Mouse (Mus musculus) liver, embryonic 15.5 days (tissue): ENCODE data around the gene Ccdc63. TPM values are rescaled to one million over a fixed set of nuclear protein-coding genes. Genes with fewer than 3 reads are reported as not detected.

Experiments
- ATAC-seq: fragments of 200-750 bp; cut with Nextera tagmentation; 2 replicates; pipeline ENCODE4 v1.8.0; 2017; ENCODE audit warnings: moderate number of reproducible peaks, mild to moderate bottlenecking, moderate library complexity; ENCODE audit not compliant: insufficient read depth
- H3K27ac ChIP-seq: fragments of 300-500 bp; sonication (generic); replicated peaks from 2 replicates; pipeline ENCODE4 v1.5.1; 2015; ENCODE audit warnings: mild to moderate bottlenecking, inconsistent platforms
- H3K27me3 ChIP-seq: fragments of 300-500 bp; sonication (generic); 2 replicates; pipeline ENCODE4 v1.6.1; 2015; ENCODE audit warnings: mild to moderate bottlenecking, inconsistent platforms
- H3K36me3 ChIP-seq: fragments of 300-500 bp; sonication (generic); replicated peaks from 2 replicates; pipeline ENCODE4 v1.6.1; 2015; ENCODE audit warnings: moderate library complexity, mild to moderate bottlenecking, inconsistent platforms
- H3K4me1 ChIP-seq: fragments of 300-500 bp; sonication (generic); replicated peaks from 2 replicates; pipeline ENCODE4 v1.6.1; 2015; ENCODE audit warnings: inconsistent platforms
- H3K4me2 ChIP-seq: fragments of 300-500 bp; sonication (generic); 2 replicates; pipeline ENCODE4 v1.6.1; 2015; ENCODE audit warnings: moderate library complexity, mild to moderate bottlenecking, inconsistent platforms
- H3K4me3 ChIP-seq: fragments of 300-500 bp; sonication (generic); replicated peaks from 2 replicates; pipeline ENCODE4 v1.5.1; 2015; ENCODE audit warnings: mild to moderate bottlenecking, inconsistent platforms
- H3K9ac ChIP-seq: fragments of 300-500 bp; sonication (generic); 2 replicates; pipeline ENCODE4 v1.6.1; 2015; ENCODE audit warnings: moderate library complexity, mild to moderate bottlenecking, inconsistent platforms
- H3K9me3 ChIP-seq: fragments of 300-500 bp; sonication (generic); replicated peaks from 2 replicates; pipeline ENCODE4 v1.6.1; 2016; ENCODE audit warnings: inconsistent platforms
- WGBS: fragments of 180-500 bp; shearing (Covaris S2); methylation state at CpG from one replicate; pipeline ENCODE4 v1.1.7; 2015; ENCODE audit warnings: mixed read lengths; ENCODE audit not compliant: insufficient replicate concordance; 5-methylcytosine and 5-hydroxymethylcytosine counted together
- polyA plus RNA-seq: library from polyadenylated mRNA; unstranded; fragments of >200 nt; fragmentation: Nextera tagmentation; extraction: Ambion mirVana; gene quantifications from 2 replicates; pipeline ENCODE4 v1.2.1, GENCODE M21; 2015

The Ccdc63 gene
- polyA plus RNA-seq, 1 experiment from 2014 or later: 0.10 TPM

- peaks cover 8% of the 10 kb centered on the region for H3K4me1 ChIP-seq
- WGBS: 73% methylated on average over 13 of the region's 13 CpGs
Measured at GRCm38 (mm10) chr5:122081471-122081870, 59.2 kb downstream of the Ccdc63 start.

GRCm38 (mm10) chr5:122080930-122081329, 59.7 kb downstream of the Ccdc63 start:
- no peak for ATAC-seq
- no peak overlapping the region for H3K27ac ChIP-seq
- H3K27me3 ChIP-seq: no peaks in the 10 kb centered on the region
- H3K9ac ChIP-seq: no peak overlapping the region
- 85% methylated on average over 11 of the region's 11 CpGs for WGBS
- no peaks in the 10 kb centered on the region for H3K36me3 ChIP-seq
- H3K9me3 ChIP-seq: no peaks in the 10 kb centered on the region
- peaks cover 8% of the 10 kb centered on the region for H3K4me1 ChIP-seq
- no peak overlapping the region for H3K4me3 ChIP-seq
- H3K4me2 ChIP-seq: no peak overlapping the region

More at GRCm38 (mm10) chr5:122081471-122081870, 59.2 kb downstream of the Ccdc63 start:
- H3K4me3 ChIP-seq: no peak overlapping the region
- H3K27me3 ChIP-seq: no peaks in the 10 kb centered on the region
- no peak overlapping the region for H3K4me2 ChIP-seq
- no peak overlapping the region for H3K9ac ChIP-seq
- ATAC-seq: no peak
- no peaks in the 10 kb centered on the region for H3K36me3 ChIP-seq
- no peak overlapping the region for H3K27ac ChIP-seq
- no peaks in the 10 kb centered on the region for H3K9me3 ChIP-seq

- Histone ChIP-seq H3K9me3 (no peaks in the 10 kb centered on the region), H3K27ac (no peak overlapping the region), H3K4me3 (no peak overlapping the region), H3K4me2 (no peak overlapping the region), H3K9ac (no peak overlapping the region), H3K36me3 (no peaks in the 10 kb centered on the region), H3K4me1 (peaks cover 8% of the 10 kb centered on the region), H3K27me3 (no peaks in the 10 kb centered on the region)
- WGBS: 65% methylated on average over 7 of the region's 7 CpGs
- no peak for ATAC-seq
Measured at GRCm38 (mm10) chr5:122079796-122080195, 60.8 kb downstream of the Ccdc63 start.

- Histone ChIP-seq H3K4me2 (no peak overlapping the region), H3K9ac (no peak overlapping the region), H3K27ac (no peak overlapping the region), H3K36me3 (no peaks in the 10 kb centered on the region), H3K9me3 (no peaks in the 10 kb centered on the region), H3K4me3 (no peak overlapping the region), H3K4me1 (no peaks in the 10 kb centered on the region), H3K27me3 (no peaks in the 10 kb centered on the region)
- 60% methylated on average over 4 of the region's 4 CpGs for WGBS
- no peak for ATAC-seq
Measured at GRCm38 (mm10) chr5:122077244-122077643, 63.4 kb downstream of the Ccdc63 start.

GRCm38 (mm10) chr5:122075736-122076135, 64.9 kb downstream of the Ccdc63 start:
- no peaks in the 10 kb centered on the region for H3K4me1 ChIP-seq
- 32% methylated on average over 3 of the region's 3 CpGs for WGBS
- H3K36me3 ChIP-seq: no peaks in the 10 kb centered on the region
- no peak overlapping the region for H3K9ac ChIP-seq
- H3K4me2 ChIP-seq: no peak overlapping the region
- H3K27me3 ChIP-seq: no peaks in the 10 kb centered on the region
- no peak for ATAC-seq
- no peak overlapping the region for H3K4me3 ChIP-seq
- H3K9me3 ChIP-seq: no peaks in the 10 kb centered on the region
- H3K27ac ChIP-seq: no peak overlapping the region

GRCm38 (mm10) chr5:122071997-122072396, 68.6 kb downstream of the Ccdc63 start:
- H3K27me3 ChIP-seq: no peaks in the 10 kb centered on the region
- no peaks in the 10 kb centered on the region for H3K4me1 ChIP-seq
- H3K9ac ChIP-seq: no peak overlapping the region
- WGBS: 63% methylated on average over 4 of the region's 4 CpGs
- no peak overlapping the region for H3K4me3 ChIP-seq
- no peak for ATAC-seq
- no peak overlapping the region for H3K27ac ChIP-seq
- H3K4me2 ChIP-seq: no peak overlapping the region
- H3K36me3 ChIP-seq: no peaks in the 10 kb centered on the region
- H3K9me3 ChIP-seq: no peaks in the 10 kb centered on the region

GRCm38 (mm10) chr5:122070963-122071800, 69.4 kb downstream of the Ccdc63 start:
- Histone ChIP-seq H3K9ac (no peak overlapping the region), H3K36me3 (no peaks in the 10 kb centered on the region), H3K4me2 (no peak overlapping the region), H3K27me3 (no peaks in the 10 kb centered on the region), H3K4me1 (no peaks in the 10 kb centered on the region), H3K27ac (no peak overlapping the region), H3K9me3 (no peaks in the 10 kb centered on the region), H3K4me3 (no peak overlapping the region)
- ATAC-seq: no peak
- 54% methylated on average over 16 of the region's 16 CpGs for WGBS

GRCm38 (mm10) chr5:122068563-122068962, 72.1 kb downstream of the Ccdc63 start:
- Histone ChIP-seq H3K4me1 (no peaks in the 10 kb centered on the region), H3K4me3 (no peak overlapping the region), H3K4me2 (no peak overlapping the region), H3K9ac (no peak overlapping the region), H3K27ac (no peak overlapping the region), H3K36me3 (no peaks in the 10 kb centered on the region), H3K27me3 (no peaks in the 10 kb centered on the region), H3K9me3 (no peaks in the 10 kb centered on the region)
- 67% methylated on average over 13 of the region's 13 CpGs for WGBS
- ATAC-seq: no peak

GRCm38 (mm10) chr5:122063204-122063933, 77.3 kb downstream of the Ccdc63 start:
- Histone ChIP-seq H3K36me3 (no peaks in the 10 kb centered on the region), H3K27ac (no peak overlapping the region), H3K27me3 (no peaks in the 10 kb centered on the region), H3K9ac (no peak overlapping the region), H3K4me3 (no peak overlapping the region), H3K4me2 (no peak overlapping the region), H3K4me1 (peaks cover 9% of the 10 kb centered on the region), H3K9me3 (no peaks in the 10 kb centered on the region)
- WGBS: 66% methylated on average over 25 of the region's 25 CpGs
- ATAC-seq: no peak

- no peaks in the 10 kb centered on the region for H3K27me3 ChIP-seq
- WGBS: 7% methylated on average over 12 of the region's 12 CpGs
- no peak overlapping the region for H3K4me2 ChIP-seq
- no peak overlapping the region for H3K9ac ChIP-seq
- ATAC-seq: no peak
- no peak overlapping the region for H3K4me3 ChIP-seq
- H3K9me3 ChIP-seq: no peaks in the 10 kb centered on the region
- no peak overlapping the region for H3K27ac ChIP-seq
- no peaks in the 10 kb centered on the region for H3K36me3 ChIP-seq
- H3K4me1 ChIP-seq: peaks cover 9% of the 10 kb centered on the region
Measured at GRCm38 (mm10) chr5:122062479-122062878, 78.1 kb downstream of the Ccdc63 start.

- ATAC-seq: no peak
- H3K4me2 ChIP-seq: no peak overlapping the region
- no peaks in the 10 kb centered on the region for H3K9me3 ChIP-seq
- peaks cover 9% of the 10 kb centered on the region for H3K4me1 ChIP-seq
- no peak overlapping the region for H3K9ac ChIP-seq
- no peak overlapping the region for H3K27ac ChIP-seq
- H3K27me3 ChIP-seq: no peaks in the 10 kb centered on the region
- 30% methylated on average over 11 of the region's 12 CpGs for WGBS
- H3K36me3 ChIP-seq: no peaks in the 10 kb centered on the region
- H3K4me3 ChIP-seq: no peak overlapping the region
Measured at GRCm38 (mm10) chr5:122060767-122061333, 79.8 kb downstream of the Ccdc63 start.
